Mouse (Mus musculus): ENCODE data around the gene Arhgef9.

Arhgef9 gene

DNA sequence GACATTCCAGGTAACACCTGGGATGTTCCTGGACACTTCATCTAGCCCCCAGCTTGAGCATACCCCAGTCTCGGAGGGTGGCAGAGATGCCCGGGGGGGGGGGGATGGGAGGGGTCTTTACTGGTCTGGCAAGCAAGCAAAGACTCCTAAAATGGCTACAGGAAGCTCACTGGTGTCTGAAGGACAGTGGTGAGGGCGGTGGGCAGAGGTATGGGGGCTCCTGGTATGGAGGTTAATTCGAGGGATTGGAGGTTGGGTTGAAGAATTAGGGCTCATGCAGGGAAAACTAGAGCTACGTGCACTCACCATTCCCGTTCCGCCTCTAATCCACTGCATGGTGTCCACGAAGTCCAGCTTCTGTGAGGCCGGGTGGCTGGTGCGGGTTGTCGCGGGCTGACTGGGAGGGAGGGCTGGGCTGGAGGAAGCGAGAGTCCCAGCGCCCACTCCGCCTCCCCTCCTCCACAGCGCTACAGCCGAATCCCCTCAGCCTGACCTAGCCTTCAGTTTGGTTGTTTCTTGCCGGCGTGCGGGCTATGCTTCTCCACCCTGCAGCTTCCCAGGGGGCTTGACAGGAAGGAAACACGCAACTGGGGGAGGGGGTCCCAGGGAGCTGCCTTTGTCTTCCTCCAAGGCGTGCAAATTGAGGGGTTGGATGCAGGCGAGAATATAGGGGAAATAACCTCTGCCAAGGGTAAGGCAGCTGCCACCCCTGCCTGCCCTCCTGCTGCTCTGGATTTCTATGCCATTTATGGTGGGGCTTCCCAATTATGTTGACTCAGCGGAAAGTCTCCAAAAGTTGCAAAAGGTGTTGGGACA, at the start of gene Arhgef9:
Arhgef9 (minus strand) TSS at position 753 of the 816 bp plus-strand sequence.
- peak; percentile 44 for DNase-seq (ENCODE audit: low spot score)

DNA sequence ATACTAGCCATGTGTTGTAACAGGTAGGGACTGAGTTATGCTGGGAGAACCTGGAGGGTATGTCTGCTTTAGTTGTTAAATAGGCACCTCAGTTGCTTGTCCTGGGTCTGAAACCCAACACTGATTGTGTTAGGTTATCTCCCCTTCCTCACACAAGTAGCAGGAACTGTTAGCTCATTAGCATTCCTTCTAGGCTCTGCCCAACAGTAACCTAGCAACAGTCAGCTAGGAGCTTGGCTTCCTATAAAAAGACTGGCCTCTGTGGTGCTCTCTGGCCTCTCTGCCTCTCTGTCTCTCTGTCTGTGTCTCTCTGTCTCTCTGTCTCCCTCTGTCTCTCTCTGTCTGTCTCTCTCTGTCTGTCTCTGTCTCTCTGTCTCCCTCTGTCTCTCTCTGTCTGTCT, 42.2 kb upstream of the Arhgef9 start:
- no peak for DNase-seq (ENCODE audit: low spot score)

DNA sequence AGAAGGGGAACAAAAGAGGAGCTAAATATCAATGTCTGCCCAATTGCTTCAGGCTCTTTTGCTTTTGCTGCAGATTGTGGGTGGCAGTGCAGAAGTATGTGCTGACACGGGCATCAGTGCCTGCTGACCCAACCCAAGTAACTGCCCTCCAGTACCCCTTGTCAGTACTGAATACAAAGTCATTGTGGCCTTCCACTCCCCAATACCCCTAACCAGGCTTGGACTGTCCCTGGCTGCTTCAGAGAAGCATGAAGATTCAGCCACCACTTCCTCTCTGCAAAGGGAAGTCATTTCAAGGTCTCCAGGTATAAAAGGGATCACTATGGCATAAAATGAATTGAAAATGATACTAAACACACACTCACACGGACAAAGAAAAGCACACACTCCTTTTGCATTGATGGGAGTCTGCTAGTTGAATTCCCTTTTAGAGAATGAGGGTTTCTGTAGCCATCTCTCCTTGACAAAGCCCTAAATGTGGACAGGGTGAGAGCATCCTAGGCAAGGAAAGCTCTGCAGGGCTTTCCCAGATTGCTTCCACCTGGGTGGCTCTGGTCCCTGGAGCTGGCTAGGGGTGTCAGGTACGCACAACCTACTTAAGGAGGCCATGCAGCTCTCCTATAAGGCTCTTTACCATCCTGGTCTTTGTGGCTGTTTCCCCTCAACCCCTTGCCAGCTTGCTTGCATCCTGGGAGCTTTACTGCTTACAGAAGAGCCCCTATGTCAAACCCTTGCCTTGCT, 1.1 kb downstream of the Arhgef9 start:
- DNase-seq (ENCODE audit: low spot score) = no peak

DNA sequence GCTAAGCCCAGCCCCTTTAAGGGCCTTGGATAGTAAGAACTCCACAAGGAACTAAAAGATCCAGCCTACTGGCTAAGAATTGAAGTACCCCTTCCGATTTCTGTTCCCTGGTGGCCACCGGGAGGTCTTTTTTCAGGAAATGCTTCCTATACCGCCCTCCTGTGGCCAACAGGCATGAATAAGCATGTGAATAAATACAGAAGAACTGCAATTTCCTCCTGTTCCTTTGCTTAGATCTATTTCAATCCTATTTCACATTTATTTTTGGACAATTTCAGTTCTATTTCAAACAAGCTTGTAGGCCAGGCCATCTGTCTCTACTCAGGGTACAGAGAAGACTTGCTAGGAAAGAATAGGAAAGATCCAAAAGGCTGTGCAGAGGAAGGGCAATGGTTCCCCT, 20.7 kb downstream of the Arhgef9 start:
- peak; percentile 68 for DNase-seq (ENCODE audit: low spot score)

DNA sequence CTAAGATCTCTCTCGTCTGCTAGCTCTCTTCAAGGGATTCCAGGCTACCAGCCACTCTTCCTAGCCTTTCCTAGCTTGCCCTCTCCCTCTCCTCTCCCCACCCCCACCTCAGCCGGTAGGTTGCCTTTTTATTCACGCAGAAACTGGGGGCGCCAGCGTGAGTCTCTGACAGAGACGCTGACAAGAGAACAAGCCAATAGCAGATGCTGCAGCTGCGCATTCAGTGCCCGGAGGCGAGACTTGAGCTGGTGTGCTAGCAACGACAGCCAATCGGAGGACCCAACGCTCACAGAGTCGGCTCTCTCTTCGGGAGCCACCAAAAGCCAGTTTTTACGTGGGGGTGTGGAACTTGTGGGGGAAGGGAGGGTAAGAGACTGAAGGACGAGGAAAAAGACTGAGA, 30.3 kb downstream of the Arhgef9 start:
- DNase-seq (ENCODE audit: low spot score) = peak; percentile 73

DNA sequence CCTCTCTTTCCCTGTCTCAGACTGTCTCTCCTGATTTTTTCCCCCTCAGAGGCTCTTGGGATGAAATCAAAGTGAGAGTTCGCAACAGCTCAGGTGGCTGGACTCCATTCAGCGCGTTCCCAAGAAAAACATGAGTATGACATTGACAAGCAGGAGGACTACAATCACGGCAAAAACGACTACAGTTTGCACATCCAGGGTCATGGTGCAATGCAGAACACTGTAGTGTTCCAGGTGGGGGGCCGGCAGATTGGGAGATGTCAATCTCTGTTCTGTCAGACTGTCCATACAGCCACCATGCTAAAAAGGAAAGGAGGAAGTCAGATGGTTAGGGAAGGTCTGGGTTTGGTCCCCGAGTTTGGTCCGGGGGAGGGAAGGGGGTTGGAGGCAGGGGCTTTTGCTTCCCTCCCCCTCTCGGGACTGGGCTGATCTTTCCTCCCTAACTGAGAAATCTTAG, 31.0 kb downstream of the Arhgef9 start:
- DNase-seq (ENCODE audit: low spot score) = peak; percentile 38

DNA sequence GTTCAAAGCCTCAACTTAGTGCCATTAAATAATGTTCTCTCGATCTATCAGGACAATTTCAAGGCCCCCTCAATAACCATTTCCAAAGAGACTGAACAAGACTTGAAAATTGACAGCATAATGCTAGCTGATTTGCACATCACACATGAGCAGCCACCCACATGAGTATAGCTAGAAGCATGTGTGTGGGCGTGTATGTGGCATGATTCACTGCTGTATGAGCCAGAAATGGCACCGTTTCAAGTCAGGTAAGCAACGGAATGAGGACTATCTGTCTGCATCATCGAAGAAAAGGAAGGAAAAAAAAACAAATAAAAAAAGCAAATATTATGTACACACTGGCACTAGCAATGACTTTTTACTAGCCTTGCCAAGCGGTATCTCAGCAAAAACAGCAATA, 32.5 kb downstream of the Arhgef9 start:
- DNase-seq (ENCODE audit: low spot score) = no peak

DNA sequence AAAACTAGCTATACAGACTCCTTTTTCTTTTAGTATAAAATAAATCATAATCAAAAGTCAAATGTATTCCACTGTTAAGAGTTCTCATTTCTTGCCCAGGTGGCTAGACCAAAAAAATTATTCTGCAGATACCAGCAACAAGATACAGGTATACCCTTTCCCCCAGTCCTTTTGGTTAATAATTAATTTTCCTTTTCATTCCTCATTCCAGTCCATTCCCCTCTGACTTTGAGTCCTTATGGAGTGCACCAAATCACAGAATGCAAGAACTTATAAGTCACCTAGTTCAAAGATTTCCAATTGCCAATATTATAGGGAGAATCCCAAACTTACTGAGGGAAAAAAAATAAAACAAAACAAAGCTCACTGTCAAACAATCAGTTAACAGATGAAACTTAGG, 33.2 kb downstream of the Arhgef9 start:
- DNase-seq (ENCODE audit: low spot score) = no peak

DNA sequence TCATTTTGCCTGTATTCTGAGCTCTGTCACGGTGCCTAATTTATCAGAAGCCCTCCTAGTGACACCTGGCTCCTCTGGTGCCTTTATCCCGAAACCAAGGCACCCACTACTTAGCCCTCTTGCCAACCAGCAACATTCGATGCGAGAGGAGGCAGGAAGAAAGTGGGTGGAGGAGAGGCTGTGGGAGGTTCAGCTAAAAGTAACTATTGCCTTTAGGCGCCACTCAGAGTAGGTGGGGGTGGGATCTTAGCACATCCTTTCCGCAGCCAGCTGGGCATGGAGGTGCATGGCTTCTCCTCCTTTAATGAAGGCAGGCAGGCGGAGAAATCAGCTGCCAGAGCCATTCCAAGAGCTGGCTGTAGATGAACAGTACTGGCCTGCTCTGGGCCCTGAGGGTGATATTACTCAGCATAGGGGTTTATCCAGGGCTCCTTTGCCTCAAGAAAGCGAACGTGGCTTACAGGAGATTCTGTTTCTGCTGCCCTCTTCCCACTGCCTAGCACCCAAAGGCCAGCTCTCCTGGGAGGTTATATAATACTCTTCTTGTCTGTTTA, 39.7 kb downstream of the Arhgef9 start:
- DNase-seq (ENCODE audit: low spot score) = no peak

DNA sequence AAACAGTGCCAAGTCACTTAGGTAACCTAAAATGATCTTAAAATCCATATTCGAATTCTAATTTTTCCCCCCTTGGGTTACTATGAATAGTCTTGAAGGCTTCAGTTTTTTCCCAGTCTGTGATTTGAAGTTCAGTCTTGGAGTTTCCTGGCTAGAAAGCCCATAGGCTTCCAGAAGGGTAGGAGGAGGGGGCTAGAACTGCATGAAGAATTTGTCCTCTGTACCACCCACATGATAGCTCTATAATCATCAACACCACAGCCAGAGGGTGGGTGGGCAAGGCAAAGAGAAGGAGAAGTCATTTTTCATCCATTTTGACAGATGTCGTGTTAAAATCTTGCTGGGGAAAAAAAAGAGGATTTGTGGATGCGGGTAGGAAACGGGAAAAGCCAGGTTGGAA, 58.0 kb downstream of the Arhgef9 start:
- no peak for DNase-seq (ENCODE audit: low spot score)

DNA sequence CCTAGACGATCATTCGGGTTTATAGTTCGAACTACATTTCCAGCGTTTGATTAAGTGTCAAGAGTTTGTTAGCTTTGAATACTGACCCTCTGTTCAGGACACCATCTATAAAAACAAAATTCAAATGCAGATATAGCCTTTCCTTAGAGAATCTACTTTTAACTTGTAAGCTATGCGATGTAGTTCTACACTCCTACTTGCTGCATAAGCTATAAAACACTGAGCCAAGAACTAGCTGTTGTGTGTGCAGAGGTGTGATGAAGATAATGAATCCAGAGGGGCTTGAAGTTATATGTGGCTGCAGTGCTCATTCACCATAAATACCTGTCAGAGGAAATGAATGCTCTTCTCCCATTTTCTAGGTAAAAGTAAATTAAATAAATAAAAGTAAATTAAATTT, 63.2 kb downstream of the Arhgef9 start:
- DNase-seq (ENCODE audit: low spot score) = no peak

DNA sequence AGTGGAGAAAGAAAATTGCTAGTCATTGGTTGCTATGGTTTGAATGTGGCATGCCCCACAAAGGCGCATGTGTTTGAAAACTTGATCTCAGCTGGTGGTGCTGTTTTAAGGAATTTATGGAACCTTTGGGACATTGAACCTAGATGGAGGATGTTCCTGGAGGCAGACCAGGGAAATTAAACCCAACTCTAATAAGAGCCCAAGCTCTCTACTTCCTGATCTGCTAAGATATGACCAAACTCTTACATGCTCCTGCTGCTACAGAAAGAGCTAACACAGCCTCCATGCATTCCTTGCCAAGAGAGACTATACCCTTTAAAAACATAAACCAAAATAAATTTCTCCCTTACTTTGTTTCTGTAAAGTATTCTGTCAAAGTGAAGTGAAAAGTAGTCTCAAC, 63.7 kb downstream of the Arhgef9 start:
- DNase-seq (ENCODE audit: low spot score) = no peak

DNA sequence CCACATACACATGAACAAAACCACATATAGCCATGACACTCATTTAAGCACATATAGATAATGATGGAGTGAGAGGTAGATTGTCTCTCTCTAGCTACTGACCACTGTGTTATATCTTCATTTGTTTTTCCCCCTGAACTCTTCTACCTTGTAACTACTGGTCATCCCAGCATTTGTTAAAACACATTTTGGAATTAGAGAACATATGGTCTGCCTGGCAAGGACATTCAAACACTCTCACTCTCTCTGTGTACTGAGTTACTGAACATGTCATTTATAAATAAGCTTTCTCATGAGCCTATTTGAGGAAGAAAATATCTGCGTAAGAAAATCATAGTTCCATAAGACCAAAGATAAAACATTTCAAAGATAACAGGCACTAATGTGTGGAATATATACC, 64.9 kb downstream of the Arhgef9 start:
- no peak for DNase-seq (ENCODE audit: low spot score)

DNA sequence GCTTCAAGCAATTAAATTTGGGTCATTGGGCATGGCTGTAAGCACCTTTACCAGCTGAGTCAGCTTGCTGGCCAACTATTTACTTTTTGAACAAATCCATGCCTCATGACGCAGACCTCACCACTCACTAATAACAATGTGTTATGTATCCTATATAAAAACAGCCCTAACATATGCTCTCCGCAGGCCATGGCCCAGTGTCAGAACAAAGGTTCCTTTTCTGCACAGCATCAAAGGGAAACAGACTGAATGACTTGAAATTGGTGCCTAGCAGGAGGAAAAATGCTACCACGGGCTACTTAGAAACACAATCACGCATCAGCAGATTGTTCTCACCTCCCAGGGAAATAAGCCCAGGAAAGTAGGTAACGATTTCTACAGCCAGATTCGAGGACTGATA, 73.2 kb downstream of the Arhgef9 start:
- DNase-seq (ENCODE audit: low spot score) = no peak

DNA sequence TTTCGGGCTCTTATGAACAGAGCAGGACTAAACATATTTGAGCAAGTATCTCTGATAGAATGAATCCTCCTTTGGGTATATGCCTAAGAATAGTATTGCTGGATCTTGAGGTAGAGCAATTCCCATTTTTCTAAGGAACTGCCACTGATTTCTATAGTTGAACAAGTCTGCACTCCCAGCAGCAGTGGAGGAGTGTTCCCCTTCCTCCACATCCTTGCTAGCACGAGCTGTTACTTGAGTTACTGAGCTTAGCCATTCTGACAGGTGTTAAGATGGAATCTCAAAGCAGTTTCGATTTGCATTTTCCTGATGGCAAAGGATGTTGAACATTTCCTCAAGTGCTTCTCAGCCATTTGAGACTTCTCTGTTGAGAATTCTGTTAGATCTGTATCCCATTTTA, 92.3 kb downstream of the Arhgef9 start:
- DNase-seq (ENCODE audit: low spot score) = no peak

DNA sequence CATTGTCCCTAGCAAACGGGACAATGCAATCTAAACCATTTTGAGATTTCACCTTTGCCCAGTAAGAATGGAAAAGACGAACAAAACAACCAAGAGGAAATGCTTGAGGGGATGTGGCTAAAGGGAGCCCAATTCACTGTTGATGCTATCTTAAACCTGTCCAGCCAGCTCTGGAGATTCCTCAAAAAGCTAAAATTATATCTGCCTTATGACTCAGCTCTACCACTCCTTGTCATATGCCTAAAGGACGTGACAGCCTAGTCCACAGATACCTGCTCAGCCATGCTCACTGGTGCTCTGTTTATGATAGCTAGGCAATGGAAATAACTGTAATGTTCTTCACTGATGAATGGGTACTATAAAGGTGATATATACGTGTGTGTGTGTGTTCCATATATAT, 109.0 kb downstream of the Arhgef9 start:
- no peak for DNase-seq (ENCODE audit: low spot score)

DNA sequence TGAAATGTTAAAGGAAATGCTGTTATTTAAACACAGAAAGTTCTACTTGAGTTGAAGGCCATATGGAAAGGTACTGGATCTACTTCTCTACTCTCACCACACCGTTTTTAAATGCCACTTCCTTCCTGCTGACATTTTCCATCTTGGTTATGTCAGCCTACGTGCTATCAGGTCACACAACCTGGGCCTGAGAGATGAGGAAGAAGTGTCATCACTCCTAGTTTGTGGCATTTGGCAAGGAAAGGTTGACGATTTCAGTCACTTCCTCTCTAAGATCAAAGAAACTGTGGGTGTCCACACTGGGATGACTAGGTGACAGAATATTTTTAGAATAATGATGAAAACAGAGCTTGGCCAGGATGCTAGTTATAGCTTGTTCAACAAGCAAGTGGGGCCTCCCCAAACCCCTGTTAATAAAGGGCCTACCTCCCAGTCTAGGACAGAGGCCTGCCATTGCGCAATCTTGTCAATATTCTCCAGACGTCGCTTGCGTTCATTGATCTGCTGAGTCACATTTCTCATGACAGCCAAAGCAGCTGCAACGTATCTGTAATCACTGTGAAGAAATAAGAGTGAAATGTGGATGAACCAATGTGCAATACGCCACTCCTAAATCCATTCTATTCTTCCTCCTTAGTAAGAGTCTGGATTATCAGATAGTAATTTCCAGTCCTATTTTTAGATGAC, 119.5 kb downstream of the Arhgef9 start:
- no peak for DNase-seq (ENCODE audit: low spot score)

DNA sequence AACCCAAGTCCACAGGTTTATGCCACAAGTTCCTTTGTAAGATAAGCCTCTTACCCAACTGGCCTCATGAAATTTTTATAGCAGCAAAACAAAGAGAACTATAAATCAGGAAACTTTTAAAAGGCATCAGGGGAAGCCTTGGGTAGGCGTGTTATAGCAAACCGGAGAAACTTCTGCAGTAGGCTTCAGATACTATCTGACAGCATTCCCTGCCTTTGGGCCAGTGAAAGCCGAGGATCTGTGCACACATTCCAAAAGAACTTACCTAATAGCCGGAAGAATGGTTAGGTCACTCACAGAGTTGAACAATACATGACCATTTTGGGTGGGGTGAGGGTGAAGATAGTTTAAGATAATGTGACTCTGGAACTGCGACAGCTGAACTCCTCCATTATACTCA, 168.7 kb downstream of the Arhgef9 start:
- DNase-seq (ENCODE audit: low spot score) = no peak

DNA sequence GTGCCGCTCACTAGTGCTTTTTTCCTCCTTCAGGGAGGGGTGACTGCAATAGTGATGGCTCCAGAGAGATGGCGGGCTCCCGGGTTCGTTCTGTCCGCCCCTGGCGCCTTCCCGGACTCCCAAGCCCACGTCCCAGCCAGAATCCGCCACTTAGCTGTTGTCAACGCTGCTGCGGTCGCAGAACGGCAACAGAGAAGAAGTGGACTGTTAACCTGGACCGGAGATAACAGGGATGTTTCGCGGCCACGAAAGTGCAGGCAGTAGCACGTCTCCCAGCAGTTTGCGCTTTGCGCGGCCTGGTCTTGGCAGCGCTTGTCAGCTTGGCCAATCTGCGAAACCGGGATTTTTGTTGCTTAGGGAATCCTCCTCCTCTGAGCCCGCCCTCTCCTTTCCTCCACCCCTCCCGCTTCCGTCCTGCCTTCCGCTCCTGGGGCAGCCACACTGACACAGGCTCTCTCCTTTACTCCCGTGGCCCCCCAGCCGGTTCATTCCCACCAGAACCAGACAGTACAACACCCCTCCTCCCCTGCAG, 170.2 kb downstream of the Arhgef9 start, which contains the start of gene Spin4:
Spin4 (minus strand) TSS at position 322 of the 532 bp plus-strand sequence.
- peak; percentile 73 for DNase-seq (ENCODE audit: low spot score)

DNA sequence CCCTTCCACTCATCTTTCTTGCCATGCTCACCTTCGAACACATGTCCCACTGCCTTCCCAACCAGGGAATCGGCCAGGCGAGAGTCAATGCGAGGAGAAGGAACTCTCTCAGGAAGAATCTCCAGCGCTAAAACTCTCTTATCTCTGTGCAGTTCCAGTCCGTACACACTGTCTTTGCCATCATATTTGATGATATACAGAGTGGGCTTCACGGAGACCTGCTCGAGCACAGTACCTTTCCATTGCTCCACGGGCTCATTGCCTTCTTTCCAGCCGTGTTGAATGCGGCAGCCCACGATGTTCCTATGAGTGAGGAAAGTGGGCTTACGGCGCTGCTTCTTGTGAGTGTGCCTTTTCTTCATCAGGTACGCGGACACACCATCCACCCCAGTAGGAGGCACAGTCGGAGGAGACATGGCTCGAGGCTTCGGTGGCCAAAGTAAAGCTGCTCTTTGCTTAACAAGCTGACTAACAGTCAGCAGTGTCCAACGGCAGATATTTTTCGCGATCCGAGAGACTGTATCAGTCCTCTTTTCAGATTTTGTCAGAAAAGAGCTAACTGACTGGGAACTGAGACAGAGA, 170.8 kb downstream of the Arhgef9 start:
- peak; percentile 42 for DNase-seq (ENCODE audit: low spot score)

DNA sequence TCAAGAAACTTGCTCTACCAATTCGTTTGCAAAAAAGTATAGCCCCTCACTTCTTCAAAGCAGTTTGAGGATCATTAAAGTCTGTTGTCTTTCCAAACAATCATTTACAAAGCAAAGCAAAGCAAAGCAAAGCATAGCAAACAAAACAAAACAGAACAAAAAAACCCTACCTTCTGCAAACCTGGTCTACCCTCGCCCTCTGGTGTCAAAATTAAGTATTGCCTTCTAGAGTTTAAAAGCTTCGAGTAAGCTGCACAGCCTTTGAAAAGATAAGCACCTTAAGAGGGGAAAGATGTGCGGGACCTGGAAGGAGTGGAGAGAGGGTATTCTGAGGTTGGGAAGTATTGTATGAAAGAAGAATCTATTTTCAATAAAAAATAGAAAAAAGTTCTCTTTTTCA, 184.6 kb downstream of the Arhgef9 start:
- no peak for DNase-seq (ENCODE audit: low spot score)
